Mouse (Mus musculus) thymus, postnatal 10 days (tissue): ENCODE measurements around the gene Ninj2.
A peak's percentile ranks its signal among the peaks of the same experiment; 100 is the strongest.

Experiments
- DNase-seq, 2 experiments: peaks; one replicate each; pipeline ENCODE4 v3.0.0; 2021; ENCODE audit warnings: low spot score in 2 of 2

The Ninj2 gene

GRCm38 (mm10) chr6:120094091-120094776 lies 1.1 kb downstream of the Ninj2 start:
- DNase-seq, result no peak

GRCm38 (mm10) chr6:120095096-120095495 lies 1.9 kb downstream of the Ninj2 start:
- no peak for DNase-seq

GRCm38 (mm10) chr6:120095501-120095900 lies 2.4 kb downstream of the Ninj2 start:
- DNase-seq, result no peak

GRCm38 (mm10) chr6:120099392-120099791 lies 6.2 kb downstream of the Ninj2 start:
- no peak for DNase-seq

GRCm38 (mm10) chr6:120101221-120101620 lies 8.1 kb downstream of the Ninj2 start:
- no peak for DNase-seq

- DNase-seq, result no peak
Measured at GRCm38 (mm10) chr6:120101996-120102395, 8.8 kb downstream of the Ninj2 start.

- DNase-seq, result no peak
Measured at GRCm38 (mm10) chr6:120103104-120103503, 10.0 kb downstream of the Ninj2 start.

GRCm38 (mm10) chr6:120105055-120105454 lies 11.9 kb downstream of the Ninj2 start:
- no peak for DNase-seq

- no peak for DNase-seq
Measured at GRCm38 (mm10) chr6:120107586-120107985, 14.4 kb downstream of the Ninj2 start.

- no peak for DNase-seq
Measured at GRCm38 (mm10) chr6:120108061-120108460, 14.9 kb downstream of the Ninj2 start.

GRCm38 (mm10) chr6:120109173-120109572 lies 16.0 kb downstream of the Ninj2 start:
- no peak for DNase-seq

GRCm38 (mm10) chr6:120109932-120110331 lies 16.8 kb downstream of the Ninj2 start:
- DNase-seq, result no peak

GRCm38 (mm10) chr6:120110738-120111409 lies 17.7 kb downstream of the Ninj2 start:
- DNase-seq, result no peak

GRCm38 (mm10) chr6:120111410-120111783 lies 18.2 kb downstream of the Ninj2 start:
- no peak for DNase-seq

- peak; percentile 68 to 74 for DNase-seq
Measured at GRCm38 (mm10) chr6:120111984-120112803, 19.0 kb downstream of the Ninj2 start.

- no peak for DNase-seq
Measured at GRCm38 (mm10) chr6:120113856-120114255, 20.7 kb downstream of the Ninj2 start.

- no peak for DNase-seq
Measured at GRCm38 (mm10) chr6:120114271-120114670, 21.1 kb downstream of the Ninj2 start.

GRCm38 (mm10) chr6:120114698-120115097 lies 21.5 kb downstream of the Ninj2 start:
- DNase-seq, result no peak

GRCm38 (mm10) chr6:120115443-120115842 lies 22.3 kb downstream of the Ninj2 start:
- no peak for DNase-seq

- DNase-seq, result no peak
Measured at GRCm38 (mm10) chr6:120119824-120120223, 26.7 kb downstream of the Ninj2 start.

- DNase-seq, result peak; percentile 29 to 43
Measured at GRCm38 (mm10) chr6:120124688-120125087, 31.5 kb downstream of the Ninj2 start.

- DNase-seq, result no peak
Measured at GRCm38 (mm10) chr6:120126456-120126855, 33.3 kb downstream of the Ninj2 start.

- DNase-seq, result no peak
Measured at GRCm38 (mm10) chr6:120127321-120127720, 34.2 kb downstream of the Ninj2 start.
